ENCODE assay signal across 8 mouse cellular contexts in the genomic region with DNA sequence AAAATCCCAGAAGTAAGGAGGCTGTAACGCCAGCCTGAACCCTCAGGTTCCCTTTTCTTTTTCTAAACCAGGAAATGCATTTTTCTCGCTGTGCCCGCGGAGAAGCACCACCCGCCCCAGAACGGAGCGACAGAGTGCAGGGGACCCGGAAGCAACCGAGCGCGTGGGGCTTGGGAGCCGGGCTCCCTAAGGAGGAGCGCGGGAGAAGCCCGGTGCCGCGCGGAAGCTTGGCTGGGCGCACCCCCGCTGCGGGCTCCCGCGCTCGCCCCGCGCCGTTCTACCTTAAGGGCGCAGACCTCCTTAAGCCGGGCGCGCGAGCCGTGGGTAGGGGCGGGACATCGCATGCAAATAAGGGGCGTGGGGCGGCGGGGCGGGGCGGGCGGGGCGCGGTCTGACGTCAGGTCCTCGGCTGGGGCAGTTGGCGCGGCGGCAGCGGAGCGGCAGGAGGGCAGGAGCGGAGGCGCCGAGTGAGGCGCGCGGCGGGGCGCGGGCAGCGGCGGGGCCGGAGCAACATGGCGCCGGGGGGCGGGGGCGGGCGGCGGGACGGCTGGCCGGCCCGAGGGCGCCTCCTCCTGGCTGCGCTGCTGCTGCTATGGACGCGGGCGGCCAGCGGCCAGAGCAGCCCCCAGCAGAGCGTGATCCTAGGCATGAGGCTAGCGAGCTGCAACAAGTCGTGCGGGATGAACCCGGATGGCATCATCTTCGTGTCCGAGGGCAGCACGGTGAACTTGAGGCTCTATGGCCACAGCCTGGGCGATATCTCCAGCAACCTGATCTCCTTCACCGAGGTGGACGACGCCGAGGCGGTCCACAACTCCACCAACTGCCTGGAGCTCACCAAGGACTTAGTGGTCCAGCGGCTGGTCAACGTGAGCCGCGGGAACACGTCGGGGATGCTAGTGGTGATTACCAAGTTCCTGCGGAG. TPM values are rescaled to one million over a fixed set of nuclear protein-coding genes. Genes with fewer than 3 reads are reported as not detected.
A peak's percentile ranks its signal among the peaks of the same experiment; 100 is the strongest.
DNase-seq lines count a peak whose midpoint lies in the region; ATAC-seq lines count a peak whose summit lies in the region.

Cnnm4 (plus strand) TSS at position 440 of the 925 bp plus-strand sequence.

- H3K4me2 ChIP-seq in heart, embryonic 15.5 days: peak within 1 kb of the TSS; percentile 87
- peak within 1 kb of the TSS; percentile 95 for H3K4me2 ChIP-seq in liver, embryonic 13.5 days
- H3K4me2 ChIP-seq in stomach, embryonic 14.5 days (replicated peaks; ENCODE audit: low read depth, low read length): peak within 1 kb of the TSS; percentile 80

- H3K9ac ChIP-seq in heart, embryonic 15.5 days: peak within 1 kb of the TSS; percentile 80
- H3K9ac ChIP-seq in liver, embryonic 13.5 days: peak within 1 kb of the TSS; percentile 83
- H3K9ac ChIP-seq in stomach, embryonic 14.5 days (replicated peaks; ENCODE audit: low read depth, low read length): peak within 1 kb of the TSS; percentile 55

- peak; percentile 69 for DNase-seq in c-Kit-positive CD71-negative TER-119-negative erythroid progenitor cells, embryonic 14.5 days (ENCODE audit: low read depth)
- peak; percentile 92 for DNase-seq in forebrain, embryonic 10.5 days (ENCODE audit: extremely low spot score, low spot score)
- peak; percentile 91 to 95 for DNase-seq in kidney, postnatal 25 days
- peak; percentile 79 for DNase-seq in liver, embryonic 13.5 days
- DNase-seq in natural killer cell, adult 2 months (ENCODE audit: low spot score in 2 of 2): peak; percentile 76 to 82

- peak within 1 kb of the TSS; percentile 72 for H3K4me3 ChIP-seq in forebrain, embryonic 10.5 days
- peak within 1 kb of the TSS; percentile 86 for H3K4me3 ChIP-seq in heart, embryonic 15.5 days
- H3K4me3 ChIP-seq in liver, embryonic 13.5 days (replicated peaks): peak within 1 kb of the TSS; percentile 67
- H3K4me3 ChIP-seq in stomach, embryonic 14.5 days (ENCODE audit: low read depth, low read length): peak within 1 kb of the TSS; percentile 56

- H3K27ac ChIP-seq in forebrain, embryonic 10.5 days: peak within 1 kb of the TSS; percentile 88
- peak within 1 kb of the TSS; percentile 76 for H3K27ac ChIP-seq in heart, embryonic 15.5 days
- peak within 1 kb of the TSS; percentile 75 for H3K27ac ChIP-seq in liver, embryonic 13.5 days
- peak within 1 kb of the TSS; percentile 40; the same call in 1 of the 2 replicates for H3K27ac ChIP-seq in stomach, embryonic 14.5 days (ENCODE audit: low read length)

- peak; percentile 85 for ATAC-seq in CD4-positive, CD25-positive, alpha-beta regulatory T cell, adult 4 months
- peak; percentile 91 for ATAC-seq in heart, embryonic 15.5 days (replicated peaks; ENCODE audit: insufficient number of reproducible peaks, insufficient read depth, low FRiP score, low read depth)
- peak; percentile 92 for ATAC-seq in liver, embryonic 13.5 days (ENCODE audit: low read depth)
- peak; percentile 91 for ATAC-seq in stomach, embryonic 14.5 days (ENCODE audit: insufficient number of reproducible peaks, insufficient read depth, low FRiP score, low read depth)

- under 1% methylated on average over 94 of the region's 98 CpGs for WGBS in forebrain, embryonic 10.5 days
- WGBS in heart, embryonic 15.5 days: under 1% methylated on average over 78 of the region's 98 CpGs
- WGBS in liver, embryonic 13.5 days (ENCODE audit: insufficient replicate concordance): under 1% methylated on average over 84 of the region's 98 CpGs
- under 1% methylated on average over 66 of the region's 98 CpGs for WGBS in stomach, embryonic 14.5 days

- H3K4me1 ChIP-seq in forebrain, embryonic 10.5 days: peaks cover 64% of the 10 kb centered on the region
- peaks cover 46% of the 10 kb centered on the region for H3K4me1 ChIP-seq in heart, embryonic 15.5 days (replicated peaks)
- peaks cover 71% of the 10 kb centered on the region for H3K4me1 ChIP-seq in liver, embryonic 13.5 days (replicated peaks)
- H3K4me1 ChIP-seq in stomach, embryonic 14.5 days (ENCODE audit: control insufficient read depth, insufficient read depth, low read length): peaks cover 43% of the 10 kb centered on the region

- no peaks in the 10 kb centered on the region for H3K36me3 ChIP-seq in forebrain, embryonic 10.5 days (replicated peaks)
- H3K36me3 ChIP-seq in heart, embryonic 15.5 days: no peaks in the 10 kb centered on the region
- H3K36me3 ChIP-seq in liver, embryonic 13.5 days: no peaks in the 10 kb centered on the region
- H3K36me3 ChIP-seq in stomach, embryonic 14.5 days (ENCODE audit: control insufficient read depth, insufficient read depth, low read length): no peaks in the 10 kb centered on the region

- peaks cover 15% of the 10 kb centered on the region for H3K27me3 ChIP-seq in forebrain, embryonic 10.5 days (ENCODE audit: poor library complexity, severe bottlenecking)
- H3K27me3 ChIP-seq in heart, embryonic 15.5 days: no peaks in the 10 kb centered on the region
- H3K27me3 ChIP-seq in liver, embryonic 13.5 days: peaks cover 20% of the 10 kb centered on the region
- H3K27me3 ChIP-seq in stomach, embryonic 14.5 days (ENCODE audit: control insufficient read depth, insufficient read depth, low read length): no peaks in the 10 kb centered on the region

- no peaks in the 10 kb centered on the region for H3K9me3 ChIP-seq in forebrain, embryonic 10.5 days
- H3K9me3 ChIP-seq in heart, embryonic 15.5 days (replicated peaks): no peaks in the 10 kb centered on the region
- no peaks in the 10 kb centered on the region for H3K9me3 ChIP-seq in liver, embryonic 13.5 days (replicated peaks)
- no peaks in the 10 kb centered on the region for H3K9me3 ChIP-seq in stomach, embryonic 14.5 days (ENCODE audit: control insufficient read depth, low read depth, low read length)

RNA-seq across cellular contexts. Expression of gene Cnnm4, which starts in this region (rescaled TPM):
- 10 to 100 TPM; 12.3 to 19.6 TPM for polyA plus RNA-seq in CD4-positive, CD25-positive, alpha-beta regulatory T cell, adult 4 months (2017; shearing (Covaris generic))
- polyA plus RNA-seq in forebrain, embryonic 10.5 days (2016; fragmentation: Nextera tagmentation; extraction: Ambion mirVana): 14.5 and 15.5 TPM in 2 replicates
- 5.4 and 6.9 TPM in 2 replicates for polyA plus RNA-seq in heart, embryonic 15.5 days (2015; fragmentation: Nextera tagmentation; extraction: Ambion mirVana)
- 3.2 and 3.5 TPM in 2 replicates for polyA plus RNA-seq in liver, embryonic 13.5 days (2015; fragmentation: Nextera tagmentation; extraction: Ambion mirVana)
- polyA plus RNA-seq in stomach, embryonic 14.5 days (2014; fragmentation: Nextera tagmentation; extraction: Ambion mirVana): 14.1 and 14.4 TPM in 2 replicates

Comparison
In these comparisons a context has a peak if more than half of its experiments do, and no peak if none do; other contexts are left out.
1. Peak in every context shown above with its lines: DNase-seq, ATAC-seq, H3K4me3 ChIP-seq and H3K27ac ChIP-seq.